Mouse (Mus musculus): Measurements from ENCODE around the gene Agfg1.
A peak's percentile ranks its signal among the peaks of the same experiment; 100 is the strongest.

The Agfg1 gene

DNA sequence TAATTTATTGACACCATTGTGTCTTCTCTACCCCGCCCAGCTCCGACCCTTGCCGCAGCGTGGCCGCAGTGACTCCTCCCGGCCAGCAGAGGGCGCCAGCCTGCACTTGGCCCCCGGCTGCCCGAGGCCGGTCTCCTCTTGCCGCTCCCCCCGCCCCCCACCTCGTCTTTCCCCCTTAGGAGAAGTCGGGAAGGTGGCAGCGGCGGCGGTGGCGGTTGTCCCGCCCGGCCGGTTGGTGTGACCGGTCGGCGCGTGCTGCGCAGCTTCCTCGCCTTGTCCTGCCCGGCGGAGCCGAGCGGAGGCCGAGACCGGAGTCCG is at the start of gene Agfg1:
Gene Agfg1, plus strand, starts transcription at position 188 of the 318 bp plus-strand sequence.
- DNase-seq (ENCODE audit: low read depth, low spot score), result peak; percentile 75

DNA sequence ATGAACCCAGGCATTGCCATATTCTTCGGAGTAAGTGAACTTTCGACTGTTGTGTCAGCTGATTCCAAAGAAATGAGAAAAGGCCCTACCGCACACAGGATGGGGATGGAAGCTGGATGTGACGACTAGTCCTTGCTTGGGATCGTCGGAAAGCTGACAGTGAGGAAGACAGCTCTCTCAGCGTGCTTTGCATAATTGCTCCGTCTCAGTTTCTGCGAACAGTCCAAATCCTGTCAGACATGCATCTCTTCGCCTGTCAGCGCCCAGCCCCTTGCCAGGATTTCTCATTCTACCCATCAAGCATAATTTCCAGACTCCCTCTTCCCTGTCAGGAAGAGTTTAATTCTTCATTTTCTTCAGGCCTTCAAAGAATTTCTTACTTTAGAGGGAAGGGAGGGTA is 48.2 kb upstream of the Agfg1 start:
- peak; percentile 67 for DNase-seq (ENCODE audit: low read depth, low spot score)

DNA sequence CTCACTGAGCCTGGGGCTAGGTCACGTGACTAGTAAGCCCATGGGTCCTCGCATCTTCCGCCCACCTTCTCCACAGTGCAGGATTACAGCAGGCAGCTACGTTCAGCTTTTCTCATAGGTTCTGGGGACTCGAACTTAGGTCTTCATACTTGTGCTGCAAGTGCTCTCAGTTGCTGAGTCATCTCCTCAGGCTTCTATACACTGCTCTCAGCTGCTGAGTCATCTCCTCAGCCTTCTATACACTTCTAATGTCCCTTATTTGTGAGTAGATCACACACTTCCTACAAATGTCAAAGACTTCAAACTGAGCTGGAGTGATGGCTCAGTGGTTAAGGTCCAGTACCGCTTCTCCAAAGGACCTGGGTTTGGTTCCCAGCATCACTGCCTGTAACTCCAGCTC is 47.0 kb upstream of the Agfg1 start:
- DNase-seq (ENCODE audit: low read depth, low spot score), result no peak

DNA sequence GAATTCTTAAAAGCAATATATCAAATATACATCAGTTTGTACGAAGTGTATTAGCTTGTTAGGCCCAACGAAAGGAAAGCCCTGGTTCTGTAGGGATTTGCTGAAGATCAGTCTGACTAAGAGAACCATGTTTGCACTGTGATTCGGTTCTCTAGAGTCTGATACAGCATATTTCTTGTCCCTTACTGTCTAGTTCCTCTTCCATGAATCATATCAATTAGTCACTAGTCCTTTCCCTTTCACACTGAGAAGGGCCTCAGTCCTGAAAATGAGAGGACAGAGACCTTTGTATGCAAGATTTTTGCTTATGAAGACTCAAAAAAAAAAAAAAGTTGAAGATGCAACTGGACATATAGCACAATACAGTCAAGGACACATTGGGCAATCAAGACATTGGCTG is 46.2 kb upstream of the Agfg1 start:
- no peak for DNase-seq (ENCODE audit: low read depth, low spot score)

DNA sequence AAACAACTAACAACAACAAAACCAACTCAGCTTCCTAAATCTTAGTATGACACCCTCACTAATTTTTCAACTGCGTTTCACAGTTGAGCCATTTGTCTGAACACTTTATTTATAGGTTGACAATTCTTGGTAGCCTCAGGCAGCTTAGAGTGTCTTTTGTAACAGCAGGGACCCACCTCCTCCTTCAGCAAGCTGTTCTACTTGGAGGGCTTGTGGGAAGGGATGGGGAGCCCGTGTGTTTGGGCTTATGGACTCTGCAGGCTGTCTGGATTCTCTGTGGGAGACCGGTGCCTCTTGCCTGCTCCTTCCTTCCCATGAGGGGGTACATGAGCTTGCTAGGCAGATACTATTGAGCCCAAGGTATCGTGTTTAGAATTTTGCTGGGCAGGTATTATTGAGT is 45.3 kb upstream of the Agfg1 start:
- DNase-seq (ENCODE audit: low read depth, low spot score), result no peak

DNA sequence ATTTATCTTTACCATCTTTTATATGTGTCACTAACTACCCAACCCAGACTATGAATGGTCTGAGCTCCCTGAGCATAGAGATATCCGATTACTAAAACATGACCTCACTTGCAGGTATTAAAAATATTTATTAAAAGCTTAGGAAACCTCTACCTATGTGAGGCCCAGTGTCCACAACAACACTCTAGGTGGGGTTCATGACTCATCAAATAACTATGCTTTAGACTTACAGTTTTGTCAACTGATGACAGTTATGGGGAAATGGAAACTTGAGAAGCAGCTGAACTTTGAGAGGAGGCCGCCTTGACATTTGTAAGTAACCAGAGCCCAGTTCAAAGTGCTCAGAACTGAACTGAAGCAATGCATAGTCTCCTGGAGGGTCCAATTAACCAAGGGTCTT is 44.1 kb upstream of the Agfg1 start:
- no peak for DNase-seq (ENCODE audit: low read depth, low spot score)

DNA sequence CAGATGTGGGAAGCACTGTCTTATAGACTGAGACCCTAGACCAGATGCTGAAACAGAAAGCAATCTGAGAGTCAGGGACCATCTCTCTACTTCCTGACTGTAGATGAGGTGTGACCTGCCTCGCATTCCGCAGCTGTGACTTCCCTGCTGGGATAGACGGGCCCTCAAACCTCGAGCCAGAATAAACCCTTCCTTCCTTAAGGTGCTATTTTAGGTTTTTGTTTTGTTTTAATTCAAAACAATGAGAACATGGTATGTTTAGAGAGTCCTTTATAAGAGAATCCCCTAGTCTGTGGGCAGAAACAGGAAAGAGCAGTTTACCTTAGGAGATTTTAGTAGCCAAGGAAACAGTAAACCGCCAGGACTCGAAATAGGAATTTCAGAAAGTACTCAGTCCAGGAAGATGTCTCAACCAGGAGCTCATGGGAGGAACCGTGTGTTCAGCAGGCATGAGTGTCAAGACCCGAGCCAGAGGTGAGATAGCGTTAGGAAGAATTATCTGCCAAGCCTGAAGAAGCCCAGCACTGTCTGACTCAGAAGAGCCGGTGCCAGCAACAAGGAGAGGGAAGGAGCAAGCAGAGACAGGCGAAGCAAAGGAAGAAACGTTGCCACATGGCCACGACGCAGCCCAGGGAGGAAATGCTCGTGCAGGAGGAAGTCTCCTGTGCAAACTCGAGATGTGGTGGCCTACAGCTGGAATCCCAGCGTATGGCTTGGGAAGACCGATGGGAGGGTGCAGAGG is 43.4 kb upstream of the Agfg1 start:
- DNase-seq (ENCODE audit: low read depth, low spot score), result no peak

DNA sequence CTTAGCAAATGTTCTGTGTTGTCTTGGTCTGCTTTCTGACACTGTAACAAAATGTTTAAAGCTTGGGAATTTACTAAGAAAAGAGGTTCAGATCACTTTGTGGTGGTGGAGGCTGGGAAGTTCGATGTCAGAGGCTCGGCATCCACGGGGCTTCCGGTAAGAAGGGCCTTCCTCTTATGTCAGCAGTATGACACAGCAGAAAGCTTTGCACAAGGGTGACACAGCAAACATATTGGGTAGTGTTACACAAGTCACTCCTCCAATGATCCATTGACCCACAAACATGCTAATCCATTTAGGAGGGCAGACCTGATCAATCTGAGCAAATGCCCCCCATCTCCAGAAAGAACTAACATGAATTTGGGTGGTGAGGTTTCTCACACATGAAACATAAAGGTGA is 42.2 kb upstream of the Agfg1 start:
- DNase-seq (ENCODE audit: low read depth, low spot score), result no peak

DNA sequence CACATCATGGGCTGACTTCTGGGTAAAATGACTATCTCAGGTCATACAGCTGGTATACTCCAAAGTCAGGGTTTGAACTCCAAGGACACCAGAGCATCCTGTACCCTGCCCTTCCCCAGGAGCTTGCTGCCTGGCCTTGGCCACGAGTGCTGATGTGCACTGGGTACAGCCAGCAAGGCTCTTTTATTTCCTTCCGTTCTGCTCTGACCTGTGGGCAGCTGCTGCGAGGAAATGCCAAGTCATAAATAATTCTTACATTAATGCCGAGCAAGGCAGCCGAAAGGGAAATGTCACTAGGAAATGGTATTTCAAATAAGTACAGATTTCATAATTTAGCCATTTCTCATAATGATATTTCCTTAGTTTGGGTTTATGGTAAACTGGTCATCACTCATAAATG is 41.0 kb upstream of the Agfg1 start:
- DNase-seq (ENCODE audit: low read depth, low spot score), result no peak

DNA sequence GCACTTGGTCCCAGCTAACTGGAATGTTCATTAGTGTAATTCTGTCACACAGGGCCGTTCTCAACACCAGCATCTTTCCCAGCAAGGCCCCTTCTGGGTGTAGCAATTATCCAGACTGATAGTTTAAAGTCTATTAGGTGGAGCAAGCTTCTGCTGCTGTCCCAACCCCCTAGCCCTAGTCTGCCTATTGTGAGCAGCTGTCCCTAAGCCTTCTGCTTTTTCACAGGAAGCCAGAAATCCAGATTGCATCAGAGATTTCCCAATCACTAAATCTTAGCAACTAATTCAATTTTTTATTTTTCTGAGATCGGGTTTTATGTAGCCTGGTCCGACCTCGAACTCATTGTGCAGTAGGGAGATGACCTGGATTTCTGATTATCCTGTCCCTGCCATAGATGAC is 40.4 kb upstream of the Agfg1 start:
- no peak for DNase-seq (ENCODE audit: low read depth, low spot score)

DNA sequence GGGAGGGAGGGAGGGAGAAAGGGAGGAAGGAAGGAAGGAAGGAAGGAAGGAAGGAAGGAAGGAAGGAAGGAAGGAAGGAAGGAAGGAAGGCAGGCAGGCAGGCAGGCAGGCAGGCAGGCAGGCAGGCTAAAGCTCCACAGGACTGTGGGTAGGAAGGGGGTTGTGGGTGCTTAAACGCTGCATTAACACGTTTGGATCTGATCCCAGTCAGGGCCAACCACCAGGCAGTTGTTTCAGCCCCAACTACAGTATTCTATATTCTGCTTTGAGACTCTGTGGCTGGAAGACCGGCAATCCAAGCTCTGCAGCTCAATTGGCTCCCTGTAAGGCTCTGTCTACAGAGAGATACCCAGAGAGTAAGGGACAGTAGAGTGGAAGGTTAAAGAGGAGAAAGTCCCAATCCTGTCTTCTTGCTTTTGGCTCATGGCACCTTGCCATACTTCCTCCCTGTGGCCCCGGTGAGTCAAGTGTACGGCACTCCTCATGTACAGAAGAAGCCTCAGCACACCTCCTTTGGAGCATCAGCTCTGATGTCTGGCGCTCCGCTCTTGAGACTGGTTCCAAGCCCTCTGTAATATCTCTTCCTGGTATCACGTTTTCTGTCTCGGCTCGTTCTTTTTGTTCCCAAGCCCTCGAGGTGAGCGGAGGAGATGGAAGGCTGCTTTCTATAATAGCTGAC is 38.0 kb upstream of the Agfg1 start:
- no peak for DNase-seq (ENCODE audit: low read depth, low spot score)

DNA sequence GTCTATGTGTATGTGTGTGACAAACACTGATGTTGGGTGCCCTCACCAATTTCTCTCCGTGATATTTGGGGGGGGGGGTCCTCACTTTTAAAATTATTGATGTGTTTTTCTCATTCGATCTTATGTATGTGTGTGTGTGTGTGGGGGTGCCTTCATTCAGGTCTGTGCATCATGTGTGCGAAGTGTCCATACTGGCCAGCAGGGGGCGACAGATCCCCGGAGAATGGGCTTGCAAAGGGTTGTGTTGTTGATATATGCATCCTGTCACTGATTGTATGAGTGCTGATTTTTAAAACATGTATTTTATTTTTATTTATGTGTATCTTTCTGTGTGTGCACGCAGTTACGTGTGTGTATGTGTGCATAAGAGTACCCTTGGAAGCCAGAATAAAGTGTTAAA is 35.7 kb upstream of the Agfg1 start:
- DNase-seq (ENCODE audit: low read depth, low spot score), result no peak

DNA sequence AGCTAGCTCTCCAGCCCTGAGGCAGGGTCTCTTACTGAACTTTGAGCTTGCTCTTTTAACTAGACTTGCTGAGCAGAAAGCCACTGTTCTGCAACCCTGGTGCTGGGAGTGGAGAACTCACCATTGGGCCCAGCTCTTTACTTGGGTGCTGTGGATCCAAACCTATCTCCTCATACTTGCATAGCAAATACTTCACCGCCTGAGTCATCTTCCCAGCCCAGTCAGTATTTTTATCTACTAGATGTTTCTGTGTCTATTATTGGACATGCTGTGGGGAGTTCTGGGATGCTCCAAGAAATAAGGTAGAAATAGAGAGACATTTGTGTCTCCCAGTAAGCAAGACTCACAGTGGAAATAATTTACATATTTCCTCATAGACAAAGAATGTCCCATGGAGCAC is 35.2 kb upstream of the Agfg1 start:
- no peak for DNase-seq (ENCODE audit: low read depth, low spot score)

DNA sequence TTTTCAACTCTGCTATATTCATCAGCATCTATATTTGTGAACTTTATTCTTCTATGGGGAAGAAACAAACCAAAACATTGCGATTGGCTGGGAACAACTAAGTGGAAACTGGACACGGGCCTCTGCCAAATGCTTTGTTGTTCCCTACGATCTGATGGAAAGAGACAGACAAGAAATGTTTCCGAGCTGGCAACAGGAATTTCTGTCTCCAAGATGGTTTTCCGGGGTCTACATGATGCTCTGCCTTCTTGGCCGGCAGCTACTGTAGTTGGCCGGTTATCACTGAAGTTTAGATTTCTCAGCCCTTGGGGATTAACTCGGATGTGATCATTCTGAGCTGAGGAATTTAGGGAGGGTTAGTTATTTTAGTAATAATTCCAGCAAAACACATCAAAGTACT is 32.9 kb upstream of the Agfg1 start:
- no peak for DNase-seq (ENCODE audit: low read depth, low spot score)

DNA sequence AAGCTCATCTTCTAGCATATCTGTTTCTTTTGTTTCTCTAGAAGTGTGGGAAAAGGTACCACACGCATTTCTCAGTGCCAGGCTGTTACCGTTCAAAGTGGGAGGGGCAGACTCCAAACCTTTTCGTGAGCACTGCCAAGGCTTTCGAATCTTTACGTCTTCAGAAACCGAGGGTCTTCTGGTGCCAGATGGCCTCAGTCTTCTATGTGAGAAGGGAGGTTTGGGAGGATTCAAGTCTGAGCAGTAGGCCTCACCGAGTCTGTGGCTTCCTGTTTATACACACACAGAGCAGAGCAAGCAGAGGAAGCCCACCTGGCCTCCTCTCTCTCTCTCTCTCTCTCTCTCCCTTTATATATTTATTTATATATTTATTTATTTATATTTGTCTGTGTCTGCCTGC is 32.1 kb upstream of the Agfg1 start:
- DNase-seq (ENCODE audit: low read depth, low spot score), result no peak

DNA sequence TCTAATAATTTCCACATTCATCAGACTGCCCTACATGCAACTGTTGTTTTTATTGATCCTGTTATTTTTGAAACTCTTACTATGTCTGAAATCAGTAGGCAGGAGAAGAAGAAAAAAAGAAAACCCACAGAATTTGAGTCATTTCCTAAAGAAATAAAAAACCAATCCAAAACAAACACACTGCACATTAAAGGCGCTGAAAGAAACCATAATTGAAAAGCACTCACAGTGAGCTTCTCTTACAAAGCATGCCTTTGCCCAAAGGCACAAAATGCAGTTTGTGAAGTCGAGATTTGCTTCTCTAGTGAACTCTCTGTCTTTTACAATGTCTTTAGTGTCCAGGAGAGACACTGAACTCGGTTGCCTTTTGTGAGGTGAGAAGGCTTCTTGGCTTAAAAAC is 30.7 kb upstream of the Agfg1 start:
- no peak for DNase-seq (ENCODE audit: low read depth, low spot score)

DNA sequence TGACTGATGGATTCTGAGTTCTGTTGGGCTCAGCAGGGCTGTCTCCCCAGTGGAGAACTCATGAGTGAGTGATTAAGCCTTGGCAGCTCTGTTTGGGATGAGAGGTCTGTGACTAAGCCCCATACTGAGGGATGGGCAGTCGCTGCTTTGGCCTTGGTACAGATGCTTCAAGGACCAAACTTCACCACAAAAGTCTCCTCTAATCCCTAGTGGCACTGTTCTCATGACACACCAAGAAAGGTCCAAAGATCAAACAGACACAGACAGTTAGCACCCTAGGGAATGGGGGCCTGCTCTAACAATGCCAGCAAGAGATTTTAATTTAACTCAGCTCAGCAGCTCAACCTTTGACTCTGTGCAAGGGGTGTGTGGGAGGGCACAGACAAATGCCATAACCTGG is 27.5 kb upstream of the Agfg1 start:
- DNase-seq (ENCODE audit: low read depth, low spot score), result no peak

DNA sequence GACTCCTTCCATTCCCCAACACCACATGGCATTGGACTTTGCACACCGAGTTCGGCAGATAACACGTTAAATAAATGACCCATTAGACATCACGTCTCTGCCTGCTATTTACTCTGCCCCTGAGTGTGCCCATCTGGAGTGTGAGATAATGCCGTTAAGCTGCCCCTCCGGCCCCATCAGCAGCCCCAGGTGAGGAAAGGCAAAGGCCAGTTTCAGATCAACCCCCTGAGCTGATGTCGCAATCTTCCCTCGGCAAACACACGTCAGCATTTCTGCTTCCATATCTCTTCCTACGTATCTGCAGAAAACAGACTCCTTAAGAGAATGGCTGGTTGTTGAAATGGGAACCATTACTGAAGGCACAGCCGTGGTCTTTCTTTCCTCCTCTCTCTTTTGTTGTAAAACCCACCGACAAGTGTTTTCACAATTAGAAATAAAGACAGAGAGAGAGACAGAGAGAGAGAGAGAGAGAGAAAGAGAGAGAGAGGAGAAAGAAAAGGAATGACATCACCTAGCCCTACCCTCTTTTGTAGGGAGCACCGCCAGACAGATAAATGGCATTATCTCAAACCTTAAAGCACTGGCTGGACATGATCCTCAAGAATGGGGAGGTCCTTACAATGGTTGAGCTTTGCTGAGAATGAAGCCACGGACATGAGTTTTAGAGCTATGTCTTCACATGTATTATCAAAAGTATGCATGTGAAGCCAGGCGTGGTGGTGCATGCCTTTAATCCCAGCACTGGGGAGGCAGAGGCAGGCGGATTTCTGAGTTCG is 23.2 kb upstream of the Agfg1 start:
- no peak for DNase-seq (ENCODE audit: low read depth, low spot score)

DNA sequence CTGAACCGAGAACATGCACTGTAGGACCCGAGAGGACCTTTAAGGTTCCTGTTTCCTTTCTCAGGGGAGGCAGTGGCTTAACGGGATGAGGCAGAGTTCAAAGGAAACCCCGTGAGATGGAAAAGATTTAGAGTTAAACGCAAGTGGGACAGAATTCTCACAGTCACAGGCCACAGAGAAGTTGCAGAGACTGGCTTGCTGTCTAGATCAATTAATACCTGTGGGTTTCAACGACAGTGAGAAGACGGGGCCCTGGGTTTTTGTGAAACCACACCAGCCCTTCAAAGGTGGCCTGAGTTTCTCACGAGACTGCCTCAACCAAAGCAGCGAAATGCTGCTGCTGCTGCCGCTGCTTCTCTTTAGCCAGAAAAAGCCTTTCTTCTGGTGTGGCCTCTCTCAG is 19.9 kb upstream of the Agfg1 start:
- DNase-seq (ENCODE audit: low read depth, low spot score), result no peak

DNA sequence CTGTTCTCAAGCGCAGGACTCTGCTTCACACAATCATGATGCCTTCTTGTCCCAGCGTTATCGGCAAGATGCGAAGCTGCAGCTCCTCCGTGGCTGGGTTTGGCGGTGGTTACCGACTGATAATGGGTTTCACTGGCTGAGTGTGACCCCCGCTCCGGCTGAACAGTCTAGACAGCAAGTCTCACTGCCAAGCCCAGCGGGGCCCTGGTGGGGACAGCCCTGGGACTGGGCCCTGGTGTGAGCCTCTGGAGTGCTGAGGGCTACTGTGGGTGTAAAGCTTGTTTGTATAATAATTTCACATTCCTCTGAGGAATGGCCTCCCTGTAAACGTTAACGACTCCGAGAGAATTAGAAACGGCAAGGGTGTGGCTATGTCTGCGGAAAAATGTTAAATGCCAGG is 19.1 kb upstream of the Agfg1 start:
- no peak for DNase-seq (ENCODE audit: low read depth, low spot score)

DNA sequence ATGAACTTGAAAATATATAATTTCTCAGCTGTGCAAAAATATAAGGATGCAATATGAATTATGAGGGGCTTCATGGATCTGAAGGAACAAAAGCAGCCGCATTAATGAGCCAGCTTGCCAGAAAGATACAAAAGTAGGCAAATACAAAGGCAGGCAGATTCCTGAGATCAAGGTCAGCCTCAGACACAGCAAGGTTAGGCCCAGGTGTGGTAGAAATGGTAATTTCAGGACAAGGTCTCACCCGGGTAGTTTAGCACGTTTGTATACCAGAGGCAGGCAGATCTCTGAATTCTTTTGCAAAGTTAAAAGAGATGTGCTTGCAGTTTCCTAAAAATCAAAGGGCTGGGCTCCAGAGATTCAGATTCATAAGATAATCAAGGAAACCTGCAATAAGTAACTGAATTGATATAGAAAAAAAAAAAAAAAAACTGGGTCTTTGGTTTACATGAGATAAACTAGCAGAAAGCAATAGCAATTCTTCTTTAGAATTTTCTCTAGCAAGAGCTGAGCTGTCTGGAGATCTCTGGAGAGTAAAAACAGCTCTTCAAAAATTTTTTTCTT is 18.6 kb upstream of the Agfg1 start:
- DNase-seq (ENCODE audit: low read depth, low spot score), result no peak

DNA sequence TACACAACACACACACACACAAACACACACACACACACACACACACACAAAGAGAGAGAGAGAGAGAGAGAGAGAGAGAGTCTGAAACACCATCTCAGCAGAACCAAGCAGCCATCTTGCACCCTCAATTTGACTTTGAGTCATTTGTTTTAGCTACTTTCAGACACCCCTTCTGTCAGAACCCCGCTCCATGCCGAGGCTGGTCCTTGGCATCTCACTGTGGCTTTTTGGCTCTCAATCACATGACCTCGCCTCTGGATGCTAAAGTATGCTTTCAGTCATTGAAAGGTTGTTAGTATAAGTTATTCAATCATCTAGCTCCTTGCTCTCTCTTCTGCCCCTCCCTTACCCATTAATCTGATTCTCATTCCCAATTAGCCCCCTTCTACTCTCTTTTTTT is 17.4 kb upstream of the Agfg1 start:
- DNase-seq (ENCODE audit: low read depth, low spot score), result no peak

DNA sequence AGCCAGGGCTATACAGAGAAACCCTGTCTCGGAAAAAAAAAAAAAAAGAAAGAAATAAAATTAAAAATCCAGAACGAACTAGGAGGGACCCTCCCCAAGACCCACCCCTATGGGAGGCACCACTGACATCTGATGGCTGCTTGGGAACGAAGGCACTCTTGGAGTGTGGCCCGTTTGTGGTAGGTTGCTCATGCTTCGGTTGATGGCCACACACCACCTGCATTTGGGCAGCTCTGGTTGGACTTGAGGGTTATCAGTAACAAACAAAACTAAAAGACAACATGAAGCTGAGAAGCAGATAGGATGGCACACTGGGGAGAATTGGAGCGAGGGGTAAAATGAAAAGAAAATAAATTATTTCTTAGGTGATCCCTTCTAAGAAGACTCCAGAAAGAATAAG is 15.1 kb upstream of the Agfg1 start:
- no peak for DNase-seq (ENCODE audit: low read depth, low spot score)

Measured in brain, embryonic 18.5 days (tissue).